Mouse (Mus musculus) bone marrow, adult 2 months (tissue): Measurements from ENCODE around the gene Rhoj. TPM values are rescaled to one million over a fixed set of nuclear protein-coding genes. Genes with fewer than 3 reads are reported as not detected.

Experiments used
- H3K27ac ChIP-seq: fragments of 200-500 bp; 2 replicates; pipeline ENCODE4 v1.5.1; 2012; ENCODE audit warnings: low read depth, mild to moderate bottlenecking, control low read depth, inconsistent platforms, low read length; ENCODE audit not compliant: control insufficient read depth, poor library complexity, insufficient read depth
- H3K4me1 ChIP-seq: fragments of 200-500 bp; 2 replicates; pipeline ENCODE4 v1.6.1; 2011; ENCODE audit warnings: low read length; ENCODE audit not compliant: control insufficient read depth, insufficient read depth
- H3K4me3 ChIP-seq: fragments of 200-500 bp; replicated peaks from 2 replicates; pipeline ENCODE3; 2011; ENCODE audit warnings: mild to moderate bottlenecking, low read depth, low read length, control low read depth; ENCODE audit not compliant: control insufficient read depth
- CTCF ChIP-seq: fragments of 200-500 bp; IDR thresholded peaks from 2 replicates; pipeline ENCODE4 v1.5.1; 2011; ENCODE audit warnings: low read length, control low read depth; ENCODE audit not compliant: control insufficient read depth, insufficient read depth
- POLR2A ChIP-seq: fragments of 200-500 bp; IDR thresholded peaks from 2 replicates; pipeline ENCODE4 v1.6.1; 2011; ENCODE audit warnings: low read depth, mild to moderate bottlenecking, control low read depth, low read length, borderline replicate concordance; ENCODE audit not compliant: control insufficient read depth
- WGBS: fragments of 180-500 bp; shearing (Covaris S2); methylation state at CpG from one replicate; pipeline ENCODE4 v1.1.7; 2018; 5-methylcytosine and 5-hydroxymethylcytosine counted together
- polyA plus RNA-seq: library from polyadenylated mRNA; stranded (reverse); fragments of >200 nt; gene quantifications from 2 replicates; pipeline ENCODE4 v1.2.4, GENCODE M21; 2011; ENCODE audit warnings: low replicate concordance; ENCODE audit not compliant: missing spikeins, insufficient read depth, insufficient read length

Rhoj gene
- polyA plus RNA-seq, 1 experiment, result 6.4 TPM

GRCm38 (mm10) chr12:75292939-75293338 is 15.2 kb upstream of the Rhoj start:
- H3K27ac ChIP-seq, result no peak overlapping the region
- TF ChIP-seq POLR2A (no peak), CTCF (no peak)
- H3K4me1 ChIP-seq, result peaks cover 2% of the 10 kb centered on the region; the same call in 1 of the 2 replicates
- WGBS, result 37% methylated on average over 6 of the region's 6 CpGs
- no peak overlapping the region for H3K4me3 ChIP-seq

DNA sequence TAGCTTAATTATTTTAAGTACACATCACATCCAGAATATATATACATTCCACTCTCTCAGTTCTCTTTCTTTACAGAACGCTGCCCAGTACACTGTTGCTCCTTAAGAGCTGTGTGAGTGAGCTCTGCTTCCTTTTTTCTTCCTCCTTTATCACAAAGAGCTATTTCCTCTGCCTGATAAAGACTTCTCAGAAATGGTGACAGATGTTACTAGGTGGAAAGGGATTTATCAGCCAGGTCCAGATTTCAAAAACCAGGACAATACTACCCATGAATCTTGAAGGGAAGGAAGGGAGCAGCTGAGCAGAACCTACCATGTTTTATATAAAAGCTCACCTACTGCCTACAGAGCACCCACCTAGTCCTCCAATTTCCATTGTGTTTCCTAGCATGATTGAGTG is 8.3 kb upstream of the Rhoj start:
- TF ChIP-seq CTCF, result no peak
- TF ChIP-seq POLR2A, result no peak
- Histone ChIP-seq H3K27ac (no peak overlapping the region), H3K4me3 (no peak overlapping the region), H3K4me1 (no peaks in the 10 kb centered on the region; the same call in 1 of the 2 replicates)
- WGBS, result 9% methylated on average over 1 of the region's 1 CpGs

DNA sequence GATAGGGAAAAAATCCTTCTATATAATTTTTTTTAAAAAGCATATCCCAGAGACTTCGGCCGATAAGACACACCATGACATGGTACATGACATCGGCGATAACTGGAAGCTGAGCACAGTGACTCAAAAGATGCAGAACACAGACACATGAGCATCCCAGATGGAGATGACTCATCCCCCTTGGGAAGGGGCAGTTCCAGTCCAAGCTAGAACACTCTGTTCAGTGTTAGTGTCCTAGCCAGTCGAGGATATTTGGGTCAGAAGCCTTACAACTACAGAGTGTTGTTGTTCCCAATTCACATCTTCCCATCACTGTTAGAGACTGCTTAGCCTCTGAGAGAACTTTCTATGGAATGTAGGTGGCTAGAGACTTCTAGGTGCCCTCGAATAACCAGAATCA is 4.0 kb upstream of the Rhoj start:
- H3K27ac ChIP-seq, result no peak overlapping the region
- WGBS, result 85% methylated on average over 6 of the region's 6 CpGs
- H3K4me3 ChIP-seq, result no peak overlapping the region
- peaks cover 3% of the 10 kb centered on the region for H3K4me1 ChIP-seq
- TF ChIP-seq CTCF (no peak), POLR2A (no peak)

DNA sequence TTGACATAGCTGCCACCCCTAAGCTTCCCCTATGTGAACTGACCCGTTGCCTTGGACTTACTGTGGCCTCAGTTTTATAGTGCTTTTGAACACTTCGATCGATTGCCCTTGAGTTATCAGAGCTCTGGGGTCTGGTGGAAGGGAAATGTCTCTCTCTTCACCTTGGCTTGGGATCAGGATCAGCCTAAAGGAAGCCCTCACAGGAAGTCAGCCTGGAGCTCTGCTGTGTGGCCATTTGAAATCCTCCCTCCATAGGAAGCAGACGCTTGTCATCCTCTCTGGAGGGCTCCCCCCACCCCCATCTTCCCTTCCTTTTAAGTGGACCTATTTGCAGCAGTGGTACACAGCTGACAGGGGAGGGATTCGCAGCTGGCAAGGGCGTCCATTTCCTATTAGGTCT is 1.6 kb downstream of the Rhoj start:
- 29% methylated on average over 6 of the region's 6 CpGs for WGBS
- Histone ChIP-seq H3K4me1 (peaks cover 3% of the 10 kb centered on the region), H3K4me3 (no peak overlapping the region), H3K27ac (no peak overlapping the region)
- TF ChIP-seq POLR2A, result no peak
- TF ChIP-seq CTCF, result no peak

- TF ChIP-seq POLR2A, result no peak
- TF ChIP-seq CTCF, result no peak
- Histone ChIP-seq H3K27ac (no peak overlapping the region), H3K4me3 (no peak overlapping the region), H3K4me1 (peaks cover 3% of the 10 kb centered on the region)
- WGBS, result 68% methylated on average over 12 of the region's 12 CpGs
These were observed 2.6 kb downstream of the Rhoj start for GRCm38 (mm10) chr12:75310766-75311165.

GRCm38 (mm10) chr12:75311879-75312278 is 3.8 kb downstream of the Rhoj start:
- no peak for TF ChIP-seq POLR2A
- TF ChIP-seq CTCF, result no peak
- Histone ChIP-seq H3K4me1 (peaks cover 3% of the 10 kb centered on the region), H3K27ac (no peak overlapping the region), H3K4me3 (no peak overlapping the region)
- WGBS, result 81% methylated on average over 8 of the region's 8 CpGs

GRCm38 (mm10) chr12:75313992-75314391 is 5.9 kb downstream of the Rhoj start:
- Histone ChIP-seq H3K27ac (no peak overlapping the region), H3K4me3 (no peak overlapping the region), H3K4me1 (no peaks in the 10 kb centered on the region)
- 57% methylated on average over 3 of the region's 3 CpGs for WGBS
- no peak for TF ChIP-seq CTCF
- no peak for TF ChIP-seq POLR2A

- TF ChIP-seq CTCF (no peak), POLR2A (no peak)
These were observed 7.7 kb downstream of the Rhoj start for GRCm38 (mm10) chr12:75315851-75316250.

DNA sequence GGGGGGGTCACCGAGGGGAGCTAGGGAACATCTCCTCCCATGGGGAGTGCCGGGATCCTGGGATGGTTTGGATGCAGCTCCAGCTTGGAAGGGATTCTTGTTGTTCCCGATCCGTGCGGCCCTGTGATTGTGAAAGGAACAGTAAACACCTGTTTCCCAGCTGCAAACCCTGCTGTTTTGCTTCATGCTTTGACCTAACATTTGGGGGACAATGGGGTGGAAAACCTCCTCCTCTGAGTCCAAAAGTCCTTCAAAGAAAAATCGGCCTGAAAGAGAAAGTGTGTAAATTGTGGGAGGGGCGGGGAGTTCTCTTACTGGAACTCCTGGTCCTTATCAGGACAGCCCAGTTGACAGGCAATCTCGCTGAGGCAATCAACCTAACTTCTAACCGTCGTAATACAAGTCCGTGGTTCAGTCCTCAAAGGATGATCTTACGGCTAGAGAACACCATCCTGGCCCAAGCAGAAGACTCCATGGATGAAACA is 12.4 kb downstream of the Rhoj start:
- no peak for TF ChIP-seq CTCF
- no peak for TF ChIP-seq POLR2A
- H3K27ac ChIP-seq, result no peak overlapping the region
- WGBS, result 38% methylated on average over 12 of the region's 12 CpGs
- H3K4me1 ChIP-seq, result no peaks in the 10 kb centered on the region
- H3K4me3 ChIP-seq, result no peak overlapping the region

More at GRCm38 (mm10) chr12:75315851-75316250, 7.7 kb downstream of the Rhoj start:
- Histone ChIP-seq H3K4me3 (no peak overlapping the region), H3K4me1 (no peaks in the 10 kb centered on the region), H3K27ac (no peak overlapping the region)
- 83% methylated on average over 3 of the region's 3 CpGs for WGBS
